Mouse (Mus musculus) kidney, adult 2 months (tissue): Measurements from ENCODE around the gene Gm47996.

Source experiments
- CTCF ChIP-seq: fragments of 200-500 bp; conservative IDR thresholded peaks from 2 replicates; pipeline ENCODE4 v1.5.1; 2011; ENCODE audit warnings: low read depth, mild to moderate bottlenecking, control low read depth, low read length, moderate library complexity, mixed read lengths; ENCODE audit not compliant: insufficient read depth, insufficient read length
- POLR2A ChIP-seq: fragments of 200-500 bp; IDR thresholded peaks from one replicate; pipeline ENCODE4 v1.6.1; 2011; ENCODE audit warnings: low read depth, low read length, control low read depth

GRCm38 (mm10) chr1:151224536-151224935, 14.6 kb downstream of the Gm47996 start:
- TF ChIP-seq POLR2A: no peak
- TF ChIP-seq CTCF: no peak
